Mouse (Mus musculus) cerebellum, adult 2 months (tissue): ENCODE results near the gene Cdc37l1.
"Not testable (repeated sequence)": the region's sequence is repeated elsewhere in the genome, so short reads cannot be mapped to it uniquely, and the experiment has no call there.

Source experiments
- CTCF ChIP-seq: fragments of 200-500 bp; IDR thresholded peaks from 2 replicates; pipeline ENCODE4 v1.5.1; 2011; ENCODE audit warnings: low read depth, mild to moderate bottlenecking, control low read depth, low read length, moderate library complexity, borderline replicate concordance; ENCODE audit not compliant: insufficient read depth
- POLR2A ChIP-seq: fragments of 200-500 bp; IDR thresholded peaks from 2 replicates; pipeline ENCODE4 v1.6.1; 2011; ENCODE audit warnings: low read length, control low read depth, borderline replicate concordance; ENCODE audit not compliant: insufficient read depth

DNA sequence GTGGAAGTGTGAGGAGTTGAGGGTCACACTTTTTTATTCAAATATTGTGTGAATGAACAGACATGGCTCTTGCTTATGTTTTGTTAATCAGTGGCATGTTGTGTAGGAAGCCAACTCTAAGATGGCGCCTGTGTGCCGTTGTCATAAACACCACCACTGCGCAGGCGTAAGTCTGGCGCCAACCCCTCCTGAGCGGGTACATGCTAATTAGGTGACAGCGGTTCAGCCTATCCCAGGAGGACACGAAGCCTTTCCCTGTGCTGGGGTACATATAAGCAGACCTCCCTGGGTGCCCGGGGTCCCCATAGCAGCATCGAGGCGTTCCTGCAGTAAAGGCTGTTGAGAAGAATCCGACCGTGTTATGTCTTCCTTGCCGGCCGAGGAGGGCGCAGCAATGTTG is 10.2 kb downstream of the Cdc37l1 start:
- TF ChIP-seq POLR2A, CTCF: not testable (repeated sequence)
